Mouse (Mus musculus): Measurements from ENCODE around the gene Aff3.
"Not testable (repeated sequence)": the region's sequence is repeated elsewhere in the genome, so short reads cannot be mapped to it uniquely, and the experiment has no call there.

Aff3 gene

GRCm38 (mm10) chr1:38439751-38440470, 224.8 kb downstream of the Aff3 start:
- no peak for DNase-seq (ENCODE audit: low spot score)

- no peak for DNase-seq (ENCODE audit: low spot score)
Observed at GRCm38 (mm10) chr1:38438447-38438846, 226.3 kb downstream of the Aff3 start.

GRCm38 (mm10) chr1:38437671-38438070, 227.1 kb downstream of the Aff3 start:
- DNase-seq (ENCODE audit: low spot score) = no peak

GRCm38 (mm10) chr1:38436471-38437340, 228.0 kb downstream of the Aff3 start:
- no peak for DNase-seq (ENCODE audit: low spot score)

- DNase-seq (ENCODE audit: low spot score) = not testable (repeated sequence)
Observed at GRCm38 (mm10) chr1:38430311-38430710, 234.4 kb downstream of the Aff3 start.

GRCm38 (mm10) chr1:38428708-38429683, 235.8 kb downstream of the Aff3 start:
- DNase-seq (ENCODE audit: low spot score) = no peak

- DNase-seq (ENCODE audit: low spot score) = no peak
Observed at GRCm38 (mm10) chr1:38422921-38423320, 241.8 kb downstream of the Aff3 start.

- no peak for DNase-seq (ENCODE audit: low spot score)
Observed at GRCm38 (mm10) chr1:38419331-38419730, 245.4 kb downstream of the Aff3 start.

GRCm38 (mm10) chr1:38418181-38419032, 246.3 kb downstream of the Aff3 start:
- no peak for DNase-seq (ENCODE audit: low spot score)

GRCm38 (mm10) chr1:38417196-38417595, 247.6 kb downstream of the Aff3 start:
- DNase-seq (ENCODE audit: low spot score) = no peak

- no peak for DNase-seq (ENCODE audit: low spot score)
Observed at GRCm38 (mm10) chr1:38415511-38415910, 249.2 kb downstream of the Aff3 start.

- no peak for DNase-seq (ENCODE audit: low spot score)
Observed at GRCm38 (mm10) chr1:38411106-38411505, 253.6 kb downstream of the Aff3 start.

- no peak for DNase-seq (ENCODE audit: low spot score)
Observed at GRCm38 (mm10) chr1:38410457-38410856, 254.3 kb downstream of the Aff3 start.

GRCm38 (mm10) chr1:38408241-38408640, 256.5 kb downstream of the Aff3 start:
- no peak for DNase-seq (ENCODE audit: low spot score)

GRCm38 (mm10) chr1:38403781-38404180, 261.0 kb downstream of the Aff3 start:
- no peak for DNase-seq (ENCODE audit: low spot score)

GRCm38 (mm10) chr1:38401856-38402255, 262.9 kb downstream of the Aff3 start:
- DNase-seq (ENCODE audit: low spot score) = no peak

GRCm38 (mm10) chr1:38399269-38399668, 265.5 kb downstream of the Aff3 start:
- DNase-seq (ENCODE audit: low spot score) = no peak

- no peak for DNase-seq (ENCODE audit: low spot score)
Observed at GRCm38 (mm10) chr1:38398566-38398965, 266.2 kb downstream of the Aff3 start.

GRCm38 (mm10) chr1:38395194-38395681, 269.5 kb downstream of the Aff3 start:
- DNase-seq (ENCODE audit: low spot score) = no peak

- no peak for DNase-seq (ENCODE audit: low spot score)
Observed at GRCm38 (mm10) chr1:38394493-38394892, 270.3 kb downstream of the Aff3 start.

GRCm38 (mm10) chr1:38393516-38393915, 271.2 kb downstream of the Aff3 start:
- no peak for DNase-seq (ENCODE audit: low spot score)
